Mouse (Mus musculus) myocyte (in vitro differentiated cells): Measurements from ENCODE around the gene Impg2.

Source experiments
- CEBPB ChIP-seq: IDR thresholded peaks from 2 replicates; pipeline ENCODE4 v1.6.1; 2011; ENCODE audit warnings: mild to moderate bottlenecking, moderate library complexity; ENCODE audit not compliant: poor library complexity, insufficient read depth, severe bottlenecking
- E2F4 ChIP-seq: IDR thresholded peaks from one replicate; pipeline ENCODE4 v1.6.1; 2011; ENCODE audit warnings: mild to moderate bottlenecking, control low read depth, moderate library complexity; ENCODE audit not compliant: insufficient read depth
- MAX ChIP-seq: IDR thresholded peaks from one replicate; pipeline ENCODE4 v1.6.1; 2011; ENCODE audit warnings: low read depth, mild to moderate bottlenecking, control low read depth
- MYOD1 ChIP-seq, 3 experiments: IDR thresholded peaks; one replicate each; pipeline ENCODE4 v1.6.1; 2011; ENCODE audit warnings: control low read depth in 2 of 3, low read depth in 2 of 3, mild to moderate bottlenecking in 2 of 3, moderate library complexity in 1 of 3; ENCODE audit not compliant: insufficient read length in 2 of 3, control insufficient read depth in 1 of 3
- MYOG ChIP-seq, 3 experiments: IDR thresholded peaks; one replicate each; pipeline ENCODE4 v1.6.1; 2011; ENCODE audit warnings: control low read depth in 2 of 3, low read depth in 2 of 3, mild to moderate bottlenecking in 2 of 3; ENCODE audit not compliant: insufficient read length in 2 of 3, control insufficient read depth in 1 of 3, insufficient read depth in 1 of 3
- POLR2A ChIP-seq: IDR thresholded peaks from one replicate; pipeline ENCODE4 v1.6.1; 2011; ENCODE audit warnings: low read depth, mild to moderate bottlenecking, control low read depth, moderate library complexity; ENCODE audit not compliant: insufficient read length
- POLR2AphosphoS2 ChIP-seq: IDR thresholded peaks from one replicate; pipeline ENCODE4 v1.6.1; 2011; ENCODE audit warnings: low read depth, control low read depth; ENCODE audit not compliant: insufficient read length
- REST ChIP-seq: IDR thresholded peaks from one replicate; pipeline ENCODE4 v1.6.1; 2011; ENCODE audit warnings: mild to moderate bottlenecking, control low read depth, moderate library complexity; ENCODE audit not compliant: insufficient read depth, insufficient read length
- SRF ChIP-seq: IDR thresholded peaks from one replicate; pipeline ENCODE4 v1.6.1; 2011; ENCODE audit warnings: low read depth; ENCODE audit not compliant: control insufficient read depth, insufficient read length
- TCF12 ChIP-seq: IDR thresholded peaks from one replicate; pipeline ENCODE4 v1.6.1; 2011; ENCODE audit warnings: mild to moderate bottlenecking, control low read depth; ENCODE audit not compliant: poor library complexity, insufficient read depth, severe bottlenecking
- TCF3 ChIP-seq: IDR thresholded peaks from one replicate; pipeline ENCODE4 v1.6.1; 2011; ENCODE audit warnings: low read depth, control low read depth; ENCODE audit not compliant: insufficient read length
- USF1 ChIP-seq: IDR thresholded peaks from one replicate; pipeline ENCODE4 v1.6.1; 2011; ENCODE audit warnings: low read depth, mild to moderate bottlenecking, control low read depth, moderate library complexity

DNA sequence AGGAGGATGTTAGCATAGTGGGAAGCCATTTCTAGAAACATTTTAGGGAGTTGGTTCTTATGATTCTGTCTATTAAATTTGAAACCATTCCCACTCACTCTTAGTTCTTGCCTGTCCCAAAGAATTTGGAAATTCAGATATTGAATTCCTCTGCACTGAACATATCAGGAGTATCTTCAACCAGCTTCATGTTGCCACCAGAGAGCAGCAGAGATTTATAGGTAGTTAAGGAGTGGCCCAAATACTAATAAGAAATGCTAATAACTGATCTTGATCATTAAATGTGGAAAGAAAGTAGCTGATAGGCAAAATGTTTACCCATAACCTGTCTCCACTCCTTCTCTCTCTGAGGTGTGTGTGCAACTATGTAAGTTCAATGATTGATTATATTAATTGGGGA, 107.2 kb downstream of the Impg2 start:
- TF ChIP-seq MYOD1 (IDR thresholded peaks at IDR 0.05; ENCODE audit: control insufficient read depth in 1 of 3, insufficient read length in 2 of 3, low read depth in 2 of 3) = no peak
- TF ChIP-seq POLR2A = no peak
- no peak for TF ChIP-seq MAX
- TF ChIP-seq REST = no peak
- no peak for TF ChIP-seq E2F4
- no peak for TF ChIP-seq MYOG (IDR thresholded peaks at IDR 0.05; ENCODE audit: control insufficient read depth in 1 of 3, insufficient read depth in 1 of 3, insufficient read length in 2 of 3, low read depth in 2 of 3)
- TF ChIP-seq POLR2AphosphoS2 = no peak
- no peak for TF ChIP-seq USF1
- TF ChIP-seq CEBPB = no peak
- TF ChIP-seq TCF12 = no peak
- TF ChIP-seq SRF = no peak
- no peak for TF ChIP-seq TCF3
